Mouse (Mus musculus): ENCODE measurements around the gene 4930402H24Rik.

- TF ChIP-seq POLR2A (IDR thresholded peaks at IDR 0.05; ENCODE audit: insufficient read depth, low read length) = no peak
- no peak for TF ChIP-seq CTCF (IDR thresholded peaks at IDR 0.05; ENCODE audit: low read depth, low read length)
Measured at GRCm38 (mm10) chr2:130830236-130830635, 76.0 kb downstream of the 4930402H24Rik start.
